Mouse (Mus musculus) left cerebral cortex, postnatal 36 days (tissue): ENCODE measurements around the gene Stac2. TPM values are rescaled to one million over a fixed set of nuclear protein-coding genes. Genes with fewer than 3 reads are reported as not detected.

Source experiments
- DNase-seq, 2 experiments: peaks; one replicate each; pipeline ENCODE4 v3.0.0; 2021 to 2022; ENCODE audit warnings: low spot score in 2 of 2, mixed read lengths in 1 of 2
- intact Hi-C: fragments of 180-260 bp; cut with DNase I; formaldehyde crosslinking; loops from one replicate; pipeline ENCODE4 v1.15.1; 2025
- total RNA-seq, 2 experiments: library from RNA; stranded (reverse); gene quantifications; 2 replicates each; pipeline ENCODE4 v1.2.3; 2021

The Stac2 gene
- total RNA-seq, 2 experiments from 2014 or later, result 69.6 to 102 TPM

GRCm38 (mm10) chr11:98026570-98027296 is 26.5 kb downstream of the Stac2 start, which contains the start of gene Rpl19:
TSS of gene Rpl19 (plus strand) at chr11:98026710.
- intact Hi-C loops, result loop anchor here (10.0 kb wide), 1 partner anchor 118 kb away; no protein-coding TSS in a partner anchor
- peak; percentile 90 to 93 for DNase-seq

GRCm38 (mm10) chr11:98026248-98026569 is 27.1 kb downstream of the Stac2 start:
- intact Hi-C loops, result loop anchor here (10.0 kb wide), 1 partner anchor 119 kb away; no protein-coding TSS in a partner anchor

GRCm38 (mm10) chr11:98024516-98024915 is 28.7 kb downstream of the Stac2 start:
- intact Hi-C loops, result loop anchor here (10.0 kb wide), 1 partner anchor 120 kb away; no protein-coding TSS in a partner anchor
- no peak for DNase-seq

More at GRCm38 (mm10) chr11:98026248-98026569, 27.1 kb downstream of the Stac2 start:
- DNase-seq, result no peak

- peak in 1 of 2 experiments; percentile 77 for DNase-seq
- intact Hi-C loops, result loop anchor here (10.0 kb wide), 1 partner anchor 122 kb away; no protein-coding TSS in a partner anchor
Measured at GRCm38 (mm10) chr11:98022555-98023371, 30.5 kb downstream of the Stac2 start, which contains the start of gene Cacnb1. TSS of gene Cacnb1 (minus strand) at chr11:98023034.

GRCm38 (mm10) chr11:98022253-98022554 is 31.1 kb downstream of the Stac2 start:
- intact Hi-C loops, result loop anchor here (10.0 kb wide), 1 partner anchor 123 kb away; no protein-coding TSS in a partner anchor
- DNase-seq, result no peak

GRCm38 (mm10) chr11:98021565-98022252 is 31.6 kb downstream of the Stac2 start:
- DNase-seq, result peak; percentile 69 to 73
- intact Hi-C loops, result loop anchor here (10.0 kb wide), 1 partner anchor 123 kb away; no protein-coding TSS in a partner anchor

- intact Hi-C loops, result loop anchor here (10.0 kb wide), 1 partner anchor 124 kb away; no protein-coding TSS in a partner anchor
- DNase-seq, result no peak
Measured at GRCm38 (mm10) chr11:98021118-98021517, 32.1 kb downstream of the Stac2 start.

- no peak for DNase-seq
- intact Hi-C loops, result loop anchor here (1.0 to 10.0 kb wide), 2 partner anchors 16 to 124 kb away; no protein-coding TSS in a partner anchor
Measured at GRCm38 (mm10) chr11:98020710-98021109, 32.6 kb downstream of the Stac2 start.

- DNase-seq, result no peak
Measured at GRCm38 (mm10) chr11:98019883-98020610, 33.2 kb downstream of the Stac2 start.

GRCm38 (mm10) chr11:98018858-98019641 is 34.2 kb downstream of the Stac2 start:
- intact Hi-C loops, result no loop called here

More at GRCm38 (mm10) chr11:98019883-98020610, 33.2 kb downstream of the Stac2 start:
- intact Hi-C loops, result loop anchor here (1.0 to 10.0 kb wide), 2 partner anchors 16 to 125 kb away; no protein-coding TSS in a partner anchor

GRCm38 (mm10) chr11:98018222-98018621 is 35.0 kb downstream of the Stac2 start:
- no peak for DNase-seq
- intact Hi-C loops, result no loop called here

More at GRCm38 (mm10) chr11:98018858-98019641, 34.2 kb downstream of the Stac2 start:
- DNase-seq, result peak; percentile 82 to 88

- intact Hi-C loops, result no loop called here
Measured at GRCm38 (mm10) chr11:98016824-98017223, 36.4 kb downstream of the Stac2 start.

GRCm38 (mm10) chr11:98016177-98016576 is 37.1 kb downstream of the Stac2 start:
- no peak for DNase-seq
- intact Hi-C loops, result no loop called here

More at GRCm38 (mm10) chr11:98016824-98017223, 36.4 kb downstream of the Stac2 start:
- no peak for DNase-seq

- DNase-seq, result no peak
- intact Hi-C loops, result no loop called here
Measured at GRCm38 (mm10) chr11:98012831-98013230, 40.4 kb downstream of the Stac2 start.

- DNase-seq, result no peak
- intact Hi-C loops, result no loop called here
Measured at GRCm38 (mm10) chr11:98011716-98012115, 41.5 kb downstream of the Stac2 start.

- intact Hi-C loops, result no loop called here
- DNase-seq, result no peak
Measured at GRCm38 (mm10) chr11:98008087-98008486, 45.2 kb downstream of the Stac2 start.

GRCm38 (mm10) chr11:98005686-98006085 is 47.6 kb downstream of the Stac2 start:
- no peak for DNase-seq
- intact Hi-C loops, result no loop called here

GRCm38 (mm10) chr11:98005076-98005475 is 48.2 kb downstream of the Stac2 start:
- intact Hi-C loops, result no loop called here
- no peak for DNase-seq
